Mouse (Mus musculus): ENCODE data around the gene Itga9. TPM values are rescaled to one million over a fixed set of nuclear protein-coding genes. Genes with fewer than 3 reads are reported as not detected.

Itga9 gene
- polyA plus RNA-seq, 1 experiment: 0.14 TPM

GRCm38 (mm10) chr9:118915290-118915689 lies 308.8 kb downstream of the Itga9 start:
- Histone ChIP-seq H3K79me2 (ENCODE audit: control insufficient read depth, insufficient read depth) (no peaks in the 10 kb centered on the region), H3K36me3 (ENCODE audit: control insufficient read depth, insufficient read depth) (no peaks in the 10 kb centered on the region), H3K4me2 (ENCODE audit: low read depth) (no peak overlapping the region), H3K27me3 (ENCODE audit: control insufficient read depth, insufficient read depth, insufficient read length) (peaks cover 7% of the 10 kb centered on the region), H3K4me3 (no peak overlapping the region), H3ac (ENCODE audit: control insufficient read depth, insufficient read length) (no peak overlapping the region)
- no peak for TF ChIP-seq SRF (IDR thresholded peaks at IDR 0.05; ENCODE audit: control insufficient read depth, insufficient read length, low read depth)
- no peak for TF ChIP-seq MAX (IDR thresholded peaks at IDR 0.05; ENCODE audit: low read depth)
- no peak for TF ChIP-seq REST (IDR thresholded peaks at IDR 0.05; ENCODE audit: insufficient read depth, insufficient read length)
- TF ChIP-seq POLR2AphosphoS2 (IDR thresholded peaks at IDR 0.05; ENCODE audit: insufficient read length, low read depth): no peak
- TF ChIP-seq TCF12 (IDR thresholded peaks at IDR 0.05; ENCODE audit: insufficient read depth, poor library complexity, severe bottlenecking): no peak
- no peak for TF ChIP-seq MYOG (IDR thresholded peaks at IDR 0.05; ENCODE audit: control insufficient read depth in 1 of 3, insufficient read depth in 1 of 3, insufficient read length in 2 of 3, low read depth in 2 of 3)
- no peak for TF ChIP-seq USF1 (IDR thresholded peaks at IDR 0.05; ENCODE audit: low read depth)
- no peak for TF ChIP-seq POLR2A (IDR thresholded peaks at IDR 0.05; ENCODE audit: insufficient read length, low read depth)
- no peak for TF ChIP-seq MYOD1 (IDR thresholded peaks at IDR 0.05; ENCODE audit: control insufficient read depth in 1 of 3, insufficient read length in 2 of 3, low read depth in 2 of 3)
- no peak for TF ChIP-seq CEBPB (IDR thresholded peaks at IDR 0.05; ENCODE audit: insufficient read depth, poor library complexity, severe bottlenecking)
- no peak for TF ChIP-seq E2F4 (IDR thresholded peaks at IDR 0.05; ENCODE audit: insufficient read depth)
- no peak for TF ChIP-seq TCF3 (IDR thresholded peaks at IDR 0.05; ENCODE audit: insufficient read length, low read depth)

- Histone ChIP-seq H3K4me2 (ENCODE audit: low read depth) (no peak overlapping the region), H3K4me3 (no peak overlapping the region), H3K79me2 (ENCODE audit: control insufficient read depth, insufficient read depth) (no peaks in the 10 kb centered on the region), H3ac (ENCODE audit: control insufficient read depth, insufficient read length) (no peak overlapping the region), H3K36me3 (ENCODE audit: control insufficient read depth, insufficient read depth) (no peaks in the 10 kb centered on the region), H3K27me3 (ENCODE audit: control insufficient read depth, insufficient read depth, insufficient read length) (peaks cover 7% of the 10 kb centered on the region)
- TF ChIP-seq REST (IDR thresholded peaks at IDR 0.05; ENCODE audit: insufficient read depth, insufficient read length) (no peak), SRF (IDR thresholded peaks at IDR 0.05; ENCODE audit: control insufficient read depth, insufficient read length, low read depth) (no peak), TCF3 (IDR thresholded peaks at IDR 0.05; ENCODE audit: insufficient read length, low read depth) (no peak), POLR2AphosphoS2 (IDR thresholded peaks at IDR 0.05; ENCODE audit: insufficient read length, low read depth) (no peak), E2F4 (IDR thresholded peaks at IDR 0.05; ENCODE audit: insufficient read depth) (no peak), MAX (IDR thresholded peaks at IDR 0.05; ENCODE audit: low read depth) (no peak), TCF12 (IDR thresholded peaks at IDR 0.05; ENCODE audit: insufficient read depth, poor library complexity, severe bottlenecking) (no peak), MYOG (IDR thresholded peaks at IDR 0.05; ENCODE audit: control insufficient read depth in 1 of 3, insufficient read depth in 1 of 3, insufficient read length in 2 of 3, low read depth in 2 of 3) (no peak), POLR2A (IDR thresholded peaks at IDR 0.05; ENCODE audit: insufficient read length, low read depth) (no peak), MYOD1 (IDR thresholded peaks at IDR 0.05; ENCODE audit: control insufficient read depth in 1 of 3, insufficient read length in 2 of 3, low read depth in 2 of 3) (no peak)
These were observed 313.2 kb downstream of the Itga9 start for GRCm38 (mm10) chr9:118919672-118920186.

- Histone ChIP-seq H3K4me3 (no peak overlapping the region), H3K4me2 (ENCODE audit: low read depth) (no peak overlapping the region), H3K79me2 (ENCODE audit: control insufficient read depth, insufficient read depth) (no peaks in the 10 kb centered on the region), H3ac (ENCODE audit: control insufficient read depth, insufficient read length) (no peak overlapping the region), H3K27me3 (ENCODE audit: control insufficient read depth, insufficient read depth, insufficient read length) (peaks cover 7% of the 10 kb centered on the region), H3K36me3 (ENCODE audit: control insufficient read depth, insufficient read depth) (no peaks in the 10 kb centered on the region)
- TF ChIP-seq REST (IDR thresholded peaks at IDR 0.05; ENCODE audit: insufficient read depth, insufficient read length): no peak
- TF ChIP-seq USF1 (IDR thresholded peaks at IDR 0.05; ENCODE audit: low read depth): no peak
- no peak for TF ChIP-seq SRF (IDR thresholded peaks at IDR 0.05; ENCODE audit: control insufficient read depth, insufficient read length, low read depth)
- TF ChIP-seq E2F4 (IDR thresholded peaks at IDR 0.05; ENCODE audit: insufficient read depth): no peak
- TF ChIP-seq TCF3 (IDR thresholded peaks at IDR 0.05; ENCODE audit: insufficient read length, low read depth): no peak
- no peak for TF ChIP-seq POLR2AphosphoS2 (IDR thresholded peaks at IDR 0.05; ENCODE audit: insufficient read length, low read depth)
- TF ChIP-seq MYOG (IDR thresholded peaks at IDR 0.05; ENCODE audit: control insufficient read depth in 1 of 3, insufficient read depth in 1 of 3, insufficient read length in 2 of 3, low read depth in 2 of 3): no peak
- no peak for TF ChIP-seq MAX (IDR thresholded peaks at IDR 0.05; ENCODE audit: low read depth)
- no peak for TF ChIP-seq TCF12 (IDR thresholded peaks at IDR 0.05; ENCODE audit: insufficient read depth, poor library complexity, severe bottlenecking)
These were observed 314.5 kb downstream of the Itga9 start for GRCm38 (mm10) chr9:118920798-118921515.

GRCm38 (mm10) chr9:118921926-118922325 lies 315.4 kb downstream of the Itga9 start:
- Histone ChIP-seq H3K4me3 (no peak overlapping the region), H3K36me3 (ENCODE audit: control insufficient read depth, insufficient read depth) (no peaks in the 10 kb centered on the region), H3K27me3 (ENCODE audit: control insufficient read depth, insufficient read depth, insufficient read length) (peaks cover 7% of the 10 kb centered on the region), H3K79me2 (ENCODE audit: control insufficient read depth, insufficient read depth) (peaks cover under 1% of the 10 kb centered on the region), H3ac (ENCODE audit: control insufficient read depth, insufficient read length) (no peak overlapping the region), H3K4me2 (ENCODE audit: low read depth) (no peak overlapping the region)
- no peak for TF ChIP-seq USF1 (IDR thresholded peaks at IDR 0.05; ENCODE audit: low read depth)
- no peak for TF ChIP-seq E2F4 (IDR thresholded peaks at IDR 0.05; ENCODE audit: insufficient read depth)
- no peak for TF ChIP-seq MYOD1 (IDR thresholded peaks at IDR 0.05; ENCODE audit: control insufficient read depth in 1 of 3, insufficient read length in 2 of 3, low read depth in 2 of 3)
- no peak for TF ChIP-seq MYOG (IDR thresholded peaks at IDR 0.05; ENCODE audit: control insufficient read depth in 1 of 3, insufficient read depth in 1 of 3, insufficient read length in 2 of 3, low read depth in 2 of 3)
- no peak for TF ChIP-seq CEBPB (IDR thresholded peaks at IDR 0.05; ENCODE audit: insufficient read depth, poor library complexity, severe bottlenecking)
- no peak for TF ChIP-seq POLR2A (IDR thresholded peaks at IDR 0.05; ENCODE audit: insufficient read length, low read depth)
- no peak for TF ChIP-seq MAX (IDR thresholded peaks at IDR 0.05; ENCODE audit: low read depth)
- TF ChIP-seq SRF (IDR thresholded peaks at IDR 0.05; ENCODE audit: control insufficient read depth, insufficient read length, low read depth): no peak
- TF ChIP-seq TCF12 (IDR thresholded peaks at IDR 0.05; ENCODE audit: insufficient read depth, poor library complexity, severe bottlenecking): no peak
- TF ChIP-seq REST (IDR thresholded peaks at IDR 0.05; ENCODE audit: insufficient read depth, insufficient read length): no peak
- no peak for TF ChIP-seq POLR2AphosphoS2 (IDR thresholded peaks at IDR 0.05; ENCODE audit: insufficient read length, low read depth)

Data from myocyte (in vitro differentiated cells).